Mouse (Mus musculus): Measurements from ENCODE around the gene Idi1.

- TF ChIP-seq POLR2A (IDR thresholded peaks at IDR 0.05; ENCODE audit: insufficient read depth, low read length) (no peak), CTCF (IDR thresholded peaks at IDR 0.05; ENCODE audit: low read depth, low read length) (no peak)
Observed at GRCm38 (mm10) chr13:8871314-8871962, 13.9 kb upstream of the Idi1 start, which contains the start of gene Wdr37.
